Mouse (Mus musculus) G1E-ER4 (cell line): Measurements from ENCODE around the gene Glis2. TPM values are rescaled to one million over a fixed set of nuclear protein-coding genes. Genes with fewer than 3 reads are reported as not detected.

ENCODE experiments used
- GATA1 ChIP-seq: IDR thresholded peaks from one replicate; pipeline ENCODE4 v1.8.0; 2012; ENCODE audit warnings: low read length, inconsistent platforms
- polyA plus RNA-seq: library from polyadenylated mRNA; stranded (reverse); fragments of >175 nt; gene quantifications from 2 replicates; pipeline ENCODE4 v1.2.3, GENCODE M21; 2012

The Glis2 gene
- polyA plus RNA-seq, 1 experiment, result 0.44 TPM

GRCm38 (mm10) chr16:4639831-4640237 lies 45.3 kb downstream of the Glis2 start, which contains the start of the genes Vasn and Dnaja3:
Gene Vasn, plus strand, starts transcription at chr16:4639941.
Gene Dnaja3, plus strand, starts transcription at chr16:4639989.
- TF ChIP-seq GATA1, result no peak

GRCm38 (mm10) chr16:4640267-4641005 lies 45.9 kb downstream of the Glis2 start:
- no peak for TF ChIP-seq GATA1

GRCm38 (mm10) chr16:4641119-4641838 lies 46.8 kb downstream of the Glis2 start:
- TF ChIP-seq GATA1, result no peak

GRCm38 (mm10) chr16:4642190-4642589 lies 47.7 kb downstream of the Glis2 start:
- TF ChIP-seq GATA1, result no peak

- no peak for TF ChIP-seq GATA1
Observed at GRCm38 (mm10) chr16:4642937-4643336, 48.4 kb downstream of the Glis2 start.

GRCm38 (mm10) chr16:4643670-4644419 lies 49.3 kb downstream of the Glis2 start:
- TF ChIP-seq GATA1, result no peak

- no peak for TF ChIP-seq GATA1
Observed at GRCm38 (mm10) chr16:4645867-4646266, 51.4 kb downstream of the Glis2 start.

GRCm38 (mm10) chr16:4646831-4647230 lies 52.3 kb downstream of the Glis2 start:
- TF ChIP-seq GATA1, result no peak

GRCm38 (mm10) chr16:4647651-4648141 lies 53.2 kb downstream of the Glis2 start:
- TF ChIP-seq GATA1, result no peak

GRCm38 (mm10) chr16:4648416-4649023 lies 54.0 kb downstream of the Glis2 start:
- TF ChIP-seq GATA1, result no peak

GRCm38 (mm10) chr16:4649211-4649610 lies 54.7 kb downstream of the Glis2 start:
- TF ChIP-seq GATA1, result no peak

GRCm38 (mm10) chr16:4649692-4650091 lies 55.2 kb downstream of the Glis2 start:
- no peak for TF ChIP-seq GATA1

GRCm38 (mm10) chr16:4650161-4650560 lies 55.6 kb downstream of the Glis2 start:
- no peak for TF ChIP-seq GATA1

GRCm38 (mm10) chr16:4651081-4651480 lies 56.6 kb downstream of the Glis2 start:
- no peak for TF ChIP-seq GATA1

- no peak for TF ChIP-seq GATA1
Observed at GRCm38 (mm10) chr16:4651624-4652023, 57.1 kb downstream of the Glis2 start.
